Mouse (Mus musculus) naive thymus-derived CD4-positive, alpha-beta T cell, adult 5 months (primary cell): Measurements from ENCODE around the gene Sema4g. TPM values are rescaled to one million over a fixed set of nuclear protein-coding genes. Genes with fewer than 3 reads are reported as not detected.

ENCODE experiments used
- polyA plus RNA-seq: library from polyadenylated mRNA; unstranded; fragments of 100-300 nt; shearing (Covaris generic); gene quantifications from one replicate; pipeline ENCODE4 v1.2.1, GENCODE M21; 2017

The Sema4g gene
- not detected for polyA plus RNA-seq

DNA sequence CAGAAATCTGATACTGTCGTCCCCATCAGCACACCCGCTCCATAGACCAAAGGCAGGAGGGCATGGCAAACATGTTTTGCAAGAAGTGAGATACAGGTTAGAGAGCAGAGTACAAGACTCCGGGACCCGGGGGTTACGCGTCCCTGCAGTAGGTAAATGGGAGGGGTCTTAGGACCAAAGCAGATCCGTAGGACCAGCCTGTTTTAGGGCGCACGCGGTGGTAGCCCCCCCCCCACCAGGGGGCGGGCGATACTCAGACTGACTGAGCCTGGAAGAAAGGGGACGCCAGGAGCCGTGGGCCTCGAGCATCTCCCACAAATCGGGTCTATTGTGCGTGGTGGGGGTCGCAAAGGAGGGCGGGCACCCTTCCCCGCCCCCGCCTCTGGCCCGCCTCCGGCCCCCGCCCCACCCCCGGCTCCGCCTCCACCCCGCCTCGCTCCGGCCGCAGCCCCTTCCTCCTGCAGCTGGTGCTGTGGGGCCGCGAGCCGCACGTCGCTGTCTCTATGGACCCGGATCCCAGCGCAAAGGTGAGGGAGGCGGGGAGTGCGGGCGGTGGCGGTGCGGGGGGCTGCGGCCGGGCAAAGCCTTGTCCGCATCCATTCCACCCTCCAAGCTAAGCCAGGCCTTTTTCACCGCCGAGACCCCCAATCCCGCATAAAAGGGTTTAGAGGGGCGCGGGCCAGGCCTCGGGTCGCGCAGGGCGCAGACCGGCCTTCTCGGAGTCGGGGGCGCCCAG lies at the start of gene Sema4g:
Gene Sema4g (plus strand): TSS at position 271 of the 736 bp plus-strand sequence.

DNA sequence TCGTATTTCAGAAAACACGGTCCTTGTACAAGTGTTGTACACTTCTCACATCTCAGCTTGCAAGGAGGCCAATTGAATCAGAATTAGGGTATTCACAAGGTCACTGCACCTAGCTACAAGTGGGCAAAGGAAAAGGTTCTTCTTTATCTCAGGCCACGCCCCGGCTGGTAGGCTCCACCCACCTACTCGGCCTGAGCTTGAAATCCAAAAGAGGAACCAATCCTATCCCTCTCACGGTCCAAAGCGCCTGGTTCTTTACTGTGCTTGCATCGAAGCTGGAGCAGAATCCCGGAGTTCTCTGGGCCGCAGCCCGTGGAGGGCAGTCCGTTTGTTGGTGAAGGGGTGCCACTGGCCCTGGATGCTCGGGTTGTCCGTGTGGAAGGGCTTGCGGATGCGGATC lies 16.5 kb downstream of the Sema4g start, which contains the start of gene Twnk:
Gene Twnk (plus strand): TSS at position 220 of the 400 bp plus-strand sequence.

DNA sequence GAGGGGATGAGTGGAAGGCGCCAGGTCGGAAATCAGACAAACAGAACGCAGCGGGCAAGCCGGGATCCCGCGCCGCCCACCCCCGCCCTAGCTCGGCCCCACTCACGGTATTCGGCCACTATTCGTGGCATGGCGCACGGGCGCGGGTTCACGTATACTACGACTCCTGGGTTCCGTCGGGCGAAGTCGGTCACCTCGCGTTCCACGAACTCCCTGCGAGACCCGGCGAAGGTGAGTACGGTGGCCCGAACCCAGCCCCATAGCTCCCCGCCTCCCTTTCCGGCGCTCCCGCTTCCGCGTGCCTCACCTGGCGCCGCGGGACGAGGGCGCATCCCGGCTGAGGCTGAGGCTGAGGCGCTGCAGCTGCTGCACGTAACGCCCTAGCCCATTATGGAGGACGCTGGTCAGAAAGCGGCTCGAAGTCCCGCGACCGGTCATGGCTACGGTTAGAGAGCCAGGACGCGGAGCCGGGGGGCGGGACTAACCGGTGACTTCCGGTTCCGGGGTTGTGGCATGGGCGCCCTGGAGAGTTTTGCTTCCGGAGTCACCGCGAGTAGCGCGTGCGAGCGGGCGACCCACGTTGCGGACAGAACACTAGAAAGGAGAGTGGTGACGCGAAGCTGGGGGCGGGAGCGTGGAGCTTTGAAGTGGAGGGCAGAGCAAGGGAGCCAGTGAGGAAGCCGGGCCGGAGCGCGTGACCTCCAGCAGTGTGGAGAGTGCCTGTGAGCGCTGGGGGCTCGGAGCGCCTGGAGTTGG lies 17.2 kb downstream of the Sema4g start, which contains the start of gene Mrpl43:
Gene Mrpl43 (minus strand): TSS at position 486 of the 756 bp plus-strand sequence.

DNA sequence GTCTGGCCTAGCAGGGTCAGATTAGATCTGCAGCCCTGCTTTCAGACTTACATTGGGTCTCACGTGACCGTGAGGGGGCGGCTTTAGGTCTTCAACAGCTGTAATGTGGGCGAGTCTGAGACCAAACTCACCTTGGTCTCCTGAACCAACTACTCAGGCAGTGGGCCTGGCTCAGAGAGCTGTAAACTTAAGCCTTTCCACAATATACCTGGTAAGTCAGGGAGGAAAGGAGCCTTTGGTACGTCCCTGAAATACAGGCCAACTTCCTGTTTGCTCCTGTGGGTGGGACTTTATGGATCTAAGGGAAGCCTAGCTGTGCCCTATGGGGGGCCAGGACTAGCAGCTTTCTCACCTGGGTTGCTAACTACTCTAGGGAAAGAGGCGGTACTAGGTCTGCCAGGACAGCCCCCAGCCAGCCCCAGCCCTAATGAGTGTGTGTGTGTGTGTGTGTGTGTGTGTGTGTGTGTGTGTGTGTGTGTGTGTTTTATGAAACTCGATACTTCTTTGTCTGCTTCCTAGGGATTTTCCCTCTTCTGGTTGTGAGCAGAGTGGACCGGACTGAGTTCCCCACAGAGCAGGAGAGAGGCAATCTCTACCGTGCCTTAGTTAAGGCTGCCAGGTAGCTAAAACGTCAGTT lies 25.6 kb downstream of the Sema4g start, which contains the start of gene Lzts2:
Gene Lzts2 (plus strand): TSS at position 80 of the 637 bp plus-strand sequence.

DNA sequence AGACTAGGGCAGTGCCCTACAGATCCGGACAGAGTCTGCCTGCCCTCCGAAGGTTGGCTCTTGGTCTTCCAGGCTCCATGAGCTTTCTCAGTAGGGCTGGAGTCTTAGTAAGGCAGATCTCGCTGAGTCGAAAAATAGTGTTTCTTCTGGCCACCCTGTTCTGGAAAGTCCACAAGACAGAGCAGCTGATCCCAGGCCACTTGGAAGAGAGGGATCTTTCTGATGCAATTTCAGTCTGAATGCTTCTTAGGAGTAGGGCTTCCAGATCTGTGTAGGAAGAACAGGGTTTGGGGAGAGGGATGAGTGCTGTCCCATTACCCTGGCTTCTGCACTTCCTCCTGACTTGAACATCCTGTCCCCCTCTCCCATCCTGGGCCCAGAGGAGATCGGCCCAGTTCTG lies 56.8 kb downstream of the Sema4g start, which contains the start of gene Pdzd7:
Gene Pdzd7 (minus strand): TSS at position 67 of the 400 bp plus-strand sequence.

DNA sequence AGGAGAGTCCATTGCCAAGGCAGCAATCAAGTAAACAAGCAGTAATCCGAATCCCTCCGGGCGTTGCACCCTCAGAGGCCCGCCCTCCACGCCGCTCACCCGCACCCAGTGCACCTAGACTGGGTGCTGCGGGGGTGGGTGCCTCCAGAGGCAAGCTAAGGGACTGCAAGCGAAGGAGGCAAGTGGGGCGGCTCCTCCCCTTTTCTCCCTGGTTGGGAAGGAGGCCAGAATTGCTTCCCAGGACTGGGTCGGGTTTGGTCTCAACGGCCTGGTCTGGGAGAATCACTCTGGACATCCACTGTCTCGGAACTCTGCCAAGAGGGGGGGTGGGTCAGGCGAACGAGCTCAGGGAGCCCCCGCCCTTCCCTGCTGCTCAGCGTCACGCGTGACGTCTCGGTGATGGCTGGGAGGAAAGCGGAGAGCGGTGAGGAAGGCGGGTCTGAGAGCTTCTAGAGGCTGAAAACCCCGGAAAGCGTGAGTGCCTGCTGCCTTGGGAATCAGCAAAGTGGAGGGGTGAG lies 58.6 kb downstream of the Sema4g start, which contains the start of gene Sfxn3:
Gene Sfxn3 (plus strand): TSS at position 87 of the 518 bp plus-strand sequence.

Other genes with a start within 250 kb of the Sema4g start
- gene Pax2, start 233.1 kb upstream of the Sema4g start, polyA plus RNA-seq, result not detected
- gene Slf2, start 58.0 kb upstream of the Sema4g start, polyA plus RNA-seq, result 49.9 TPM
- 9.9 TPM for gene Twnk, start 16.6 kb downstream of the Sema4g start, polyA plus RNA-seq
- 52.8 TPM for gene Mrpl43, start 17.3 kb downstream of the Sema4g start, polyA plus RNA-seq
- 3.7 TPM for gene Lzts2, start 25.3 kb downstream of the Sema4g start, polyA plus RNA-seq
- not detected for gene Pdzd7, start 56.6 kb downstream of the Sema4g start, polyA plus RNA-seq
- 58.2 TPM for gene Sfxn3, start 58.4 kb downstream of the Sema4g start, polyA plus RNA-seq
- 0.42 TPM for gene Kazald1, start 86.1 kb downstream of the Sema4g start, polyA plus RNA-seq
- gene Tlx1, start 161.6 kb downstream of the Sema4g start, polyA plus RNA-seq, result not detected
- not detected for gene Lbx1, start 246.7 kb downstream of the Sema4g start, polyA plus RNA-seq